Mouse (Mus musculus) midbrain, embryonic 14.5 days (tissue): ENCODE data around the gene Tbc1d1. TPM values are rescaled to one million over a fixed set of nuclear protein-coding genes. Genes with fewer than 3 reads are reported as not detected.

Source experiments
- ATAC-seq: fragments of 200-750 bp; cut with Nextera tagmentation; 2 replicates; pipeline ENCODE4 v1.8.0; 2017; ENCODE audit warnings: moderate number of reproducible peaks, moderate library complexity; ENCODE audit not compliant: low FRiP score, low TSS enrichment
- DNase-seq: peaks from one replicate; pipeline ENCODE4 v3.0.0-alpha.2; 2015
- H3K27ac ChIP-seq: fragments of 300-500 bp; sonication (generic); replicated peaks from 2 replicates; pipeline ENCODE4 v1.5.1; 2014; ENCODE audit warnings: mild to moderate bottlenecking, low read depth, low read length, moderate library complexity
- H3K27me3 ChIP-seq: fragments of 300-500 bp; sonication (generic); 2 replicates; pipeline ENCODE4 v1.6.1; 2014; ENCODE audit warnings: low read length, control low read depth, mixed read lengths; ENCODE audit not compliant: control insufficient read depth, insufficient read depth
- H3K36me3 ChIP-seq: fragments of 300-500 bp; sonication (generic); 2 replicates; pipeline ENCODE4 v1.6.1; 2014; ENCODE audit warnings: low read length, control low read depth; ENCODE audit not compliant: control insufficient read depth, insufficient read depth
- H3K4me1 ChIP-seq: fragments of 300-500 bp; sonication (generic); 2 replicates; pipeline ENCODE4 v1.6.1; 2014; ENCODE audit warnings: mild to moderate bottlenecking, antibody characterized with exemption, low read length, control low read depth; ENCODE audit not compliant: control insufficient read depth, insufficient read depth
- H3K4me2 ChIP-seq: fragments of 300-500 bp; sonication (generic); 2 replicates; pipeline ENCODE4 v1.6.1; 2014; ENCODE audit warnings: mild to moderate bottlenecking, low read length, moderate library complexity
- H3K4me3 ChIP-seq: fragments of 300-500 bp; sonication (generic); replicated peaks from 2 replicates; pipeline ENCODE4 v1.5.1; 2014; ENCODE audit warnings: low read depth, low read length
- H3K9ac ChIP-seq: fragments of 300-500 bp; sonication (generic); replicated peaks from 2 replicates; pipeline ENCODE4 v1.6.1; 2014; ENCODE audit warnings: mild to moderate bottlenecking, low read length, moderate library complexity
- H3K9me3 ChIP-seq: fragments of 300-500 bp; sonication (generic); 2 replicates; pipeline ENCODE4 v1.6.1; 2016; ENCODE audit warnings: low read length, control low read depth, mixed read lengths; ENCODE audit not compliant: control insufficient read depth
- WGBS: fragments of 180-500 bp; shearing (Covaris S2); extraction: QIAGEN DNeasy Blood & Tissue Kit; methylation state at CpG from one replicate; pipeline ENCODE4 v1.1.7; 2014; 5-methylcytosine and 5-hydroxymethylcytosine counted together
- polyA plus RNA-seq: library from polyadenylated mRNA; unstranded; fragments of >200 nt; fragmentation: Nextera tagmentation; extraction: Ambion mirVana; gene quantifications from 2 replicates; pipeline ENCODE4 v1.2.1, GENCODE M21; 2014

Tbc1d1 gene
- polyA plus RNA-seq, 1 experiment from 2014 or later, result 11.7 TPM

DNA sequence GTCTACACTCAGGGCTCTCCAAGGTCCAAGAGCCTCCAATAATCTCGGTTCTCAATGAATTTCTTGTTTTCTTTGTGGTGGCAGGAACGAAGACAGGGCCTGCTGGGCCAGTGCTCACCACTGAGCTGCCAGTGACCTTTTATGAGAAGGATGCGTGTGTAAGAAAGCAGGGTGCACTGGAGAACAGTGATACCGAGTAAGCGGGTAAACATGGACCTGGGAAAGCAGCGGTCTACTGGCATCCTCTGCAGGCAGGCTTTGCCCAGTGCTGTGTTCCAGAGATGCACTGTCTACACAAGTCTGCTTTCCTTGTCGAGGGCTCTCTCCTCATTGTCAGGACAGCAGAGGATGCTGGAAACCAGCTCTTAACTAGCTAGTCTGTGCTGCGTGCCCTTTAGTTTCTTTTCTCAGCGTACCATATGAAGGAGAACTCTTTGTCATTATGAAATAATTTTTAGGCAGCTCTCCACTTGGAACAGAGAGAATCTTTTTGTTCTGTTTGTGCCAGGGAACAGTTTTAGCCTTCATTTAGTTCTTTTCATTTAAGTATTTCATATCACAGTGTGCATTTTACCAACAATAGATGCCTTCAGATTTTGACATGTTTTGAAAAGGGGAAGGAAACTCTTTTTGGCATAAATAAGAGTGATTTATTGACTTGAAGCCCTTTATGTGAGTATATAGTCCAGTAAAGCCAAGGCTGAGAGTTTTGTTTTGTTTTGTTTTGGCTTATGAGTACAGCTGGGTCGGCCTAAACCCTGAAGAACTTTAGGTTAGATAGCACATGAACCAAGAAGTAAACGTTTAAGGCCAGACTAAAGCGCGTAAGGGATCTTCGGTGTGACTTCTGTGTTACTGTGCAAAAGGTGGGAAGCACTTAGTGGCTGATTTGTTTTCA, 132.2 kb downstream of the Tbc1d1 start:
- Histone ChIP-seq H3K27me3 (no peaks in the 10 kb centered on the region), H3K36me3 (0 out of 2 replicates have a peak, but pooled peaks cover 6% of the 10 kb centered on the region), H3K4me3 (no peak overlapping the region), H3K4me2 (no peak overlapping the region), H3K27ac (no peak overlapping the region), H3K9me3 (no peaks in the 10 kb centered on the region), H3K4me1 (no peaks in the 10 kb centered on the region), H3K9ac (no peak overlapping the region)
- DNase-seq, result no peak
- ATAC-seq, result no peak
- 93% methylated on average over 14 of the region's 14 CpGs for whole genome bisulfite sequencing

DNA sequence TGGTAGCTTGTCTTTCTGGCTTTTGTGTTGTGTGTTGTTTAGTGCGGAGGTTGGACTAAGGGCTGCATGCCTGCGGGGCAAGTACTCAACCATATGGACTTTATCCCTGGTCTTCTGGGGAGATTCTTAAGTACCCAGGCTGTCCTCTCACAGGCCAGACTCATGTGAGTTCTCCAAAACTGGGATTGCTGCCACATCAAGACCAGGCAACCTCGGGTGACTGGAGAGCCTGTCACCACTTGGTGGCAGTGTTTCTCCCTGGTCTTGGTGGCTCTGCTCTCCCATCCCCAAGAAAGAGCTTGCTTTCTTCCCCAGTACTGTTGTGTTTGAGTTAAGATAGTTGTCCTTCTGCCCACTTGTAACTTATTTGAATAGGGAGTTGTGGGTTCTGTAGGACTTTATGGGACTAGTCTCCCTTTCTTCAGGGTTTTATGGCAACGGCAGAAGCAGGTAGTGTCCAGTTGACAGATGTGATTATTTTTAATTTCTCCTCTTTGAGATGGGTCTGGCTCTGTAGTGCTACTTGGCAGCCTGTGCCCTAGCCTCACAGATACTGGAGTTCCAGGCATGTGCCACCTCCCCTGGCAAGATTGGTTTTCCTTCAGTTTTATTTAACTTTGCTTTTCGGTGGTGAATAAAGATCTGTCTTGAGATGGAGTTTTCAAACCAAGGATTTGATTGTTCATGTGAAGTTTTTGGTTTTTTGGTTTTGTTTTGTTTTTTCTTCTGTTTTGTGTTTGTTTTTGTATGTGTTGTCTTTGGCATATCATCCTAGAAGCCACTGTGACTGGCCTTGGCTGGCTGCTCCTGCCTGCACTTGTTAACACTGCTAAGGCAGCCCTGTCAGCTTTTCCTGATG, 133.3 kb downstream of the Tbc1d1 start:
- peak; percentile 88 for DNase-seq
- 66% methylated on average over 5 of the region's 5 CpGs for WGBS
- Histone ChIP-seq H3K9ac (no peak overlapping the region), H3K27me3 (no peaks in the 10 kb centered on the region), H3K27ac (no peak overlapping the region), H3K4me2 (no peak overlapping the region), H3K4me1 (no peaks in the 10 kb centered on the region), H3K4me3 (no peak overlapping the region), H3K9me3 (no peaks in the 10 kb centered on the region), H3K36me3 (0 out of 2 replicates have a peak, but pooled peaks cover 6% of the 10 kb centered on the region)
- peak; percentile 40; the same call in 1 of the 2 replicates for ATAC-seq

DNA sequence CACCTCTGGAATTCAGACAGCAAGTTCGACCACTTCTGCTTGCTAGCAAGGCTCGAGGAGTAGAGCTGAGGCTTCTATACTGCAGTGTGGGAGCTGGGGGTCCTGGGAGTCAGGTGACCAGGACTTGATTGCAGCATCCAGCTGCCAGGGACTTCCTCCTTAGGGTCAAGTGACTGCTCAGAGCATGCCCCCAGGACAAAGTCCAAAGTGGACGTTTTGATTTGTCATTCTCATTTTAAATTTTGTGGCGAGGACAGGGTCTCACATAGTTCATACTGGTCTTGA, 133.9 kb downstream of the Tbc1d1 start:
- Histone ChIP-seq H3K4me1 (no peaks in the 10 kb centered on the region), H3K9me3 (no peaks in the 10 kb centered on the region), H3K4me3 (no peak overlapping the region), H3K27me3 (no peaks in the 10 kb centered on the region), H3K27ac (no peak overlapping the region), H3K4me2 (no peak overlapping the region), H3K9ac (no peak overlapping the region), H3K36me3 (0 out of 2 replicates have a peak, but pooled peaks cover 6% of the 10 kb centered on the region)
- WGBS, result 70% methylated on average over 4 of the region's 4 CpGs
- ATAC-seq (no peak), DNase-seq (no peak)

DNA sequence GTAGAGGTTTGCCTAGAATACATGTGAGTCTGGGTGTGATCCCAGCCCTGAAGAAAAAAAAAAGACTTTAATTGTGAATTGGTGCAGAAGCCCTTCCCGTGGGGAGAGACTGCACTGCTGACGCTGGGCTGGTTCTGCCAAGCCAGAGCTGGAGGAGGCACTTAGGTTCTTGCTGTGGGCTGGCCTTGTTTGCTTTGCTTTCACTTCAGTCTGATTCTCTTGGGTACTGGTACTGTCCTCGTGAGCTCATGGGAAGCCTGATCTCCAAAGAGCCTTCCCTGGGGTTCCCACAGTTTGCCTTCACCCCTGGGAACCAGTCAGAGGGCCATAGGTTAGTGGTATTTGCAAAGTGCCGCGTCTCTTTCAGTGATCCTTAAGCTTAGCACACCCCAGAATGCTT, 135.6 kb downstream of the Tbc1d1 start:
- 75% methylated on average over 5 of the region's 5 CpGs for WGBS
- Histone ChIP-seq H3K9ac (no peak overlapping the region), H3K27ac (no peak overlapping the region), H3K4me3 (no peak overlapping the region), H3K9me3 (no peaks in the 10 kb centered on the region), H3K4me1 (no peaks in the 10 kb centered on the region), H3K36me3 (no peaks in the 10 kb centered on the region), H3K4me2 (no peak overlapping the region), H3K27me3 (no peaks in the 10 kb centered on the region)
- DNase-seq (no peak), ATAC-seq (no peak)

DNA sequence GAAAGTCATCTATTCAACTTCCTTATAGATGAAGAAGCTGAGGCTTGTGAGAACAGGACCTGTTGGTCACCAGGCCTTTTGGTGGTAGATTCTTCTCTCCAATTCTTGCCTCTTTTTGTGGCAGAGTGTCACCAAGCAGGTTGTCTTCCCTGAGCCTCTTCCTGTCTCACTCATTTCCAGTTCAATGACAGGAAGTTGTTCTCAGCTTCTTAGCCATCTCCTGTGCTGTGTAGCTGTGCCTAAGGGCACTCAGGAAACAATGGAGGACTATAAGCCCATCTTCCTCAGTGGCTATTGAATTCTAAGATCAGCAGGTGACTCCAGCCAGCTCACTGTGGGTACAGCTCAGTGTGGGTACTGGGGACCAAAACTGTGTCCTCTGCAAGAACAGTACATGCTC, 139.5 kb downstream of the Tbc1d1 start:
- Histone ChIP-seq H3K9ac (no peak overlapping the region), H3K27ac (no peak overlapping the region)
- ATAC-seq, result no peak

DNA sequence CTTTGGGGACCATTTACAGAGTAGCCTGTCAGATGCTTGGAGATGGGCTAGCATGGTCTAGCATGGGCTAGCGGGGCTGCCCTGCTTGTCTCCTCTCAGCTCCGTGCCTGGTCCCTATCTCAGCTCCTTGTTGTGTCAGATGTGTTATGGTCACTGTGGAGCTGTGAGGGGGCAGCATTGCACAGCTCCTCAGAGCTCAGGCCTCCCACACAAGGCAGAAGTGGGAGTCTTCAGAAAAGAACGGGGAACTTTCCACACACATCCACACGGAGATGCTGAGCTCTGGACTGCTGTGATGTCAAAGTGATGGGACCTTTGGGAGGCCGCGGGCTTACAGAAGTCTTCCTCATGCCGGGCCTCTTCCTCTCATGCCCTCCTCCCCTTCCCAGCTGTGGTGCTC, 140.2 kb downstream of the Tbc1d1 start:
- Histone ChIP-seq H3K27ac (no peak overlapping the region), H3K27me3 (no peaks in the 10 kb centered on the region), H3K4me1 (peaks cover 7% of the 10 kb centered on the region), H3K9me3 (no peaks in the 10 kb centered on the region), H3K9ac (no peak overlapping the region), H3K36me3 (no peaks in the 10 kb centered on the region), H3K4me2 (no peak overlapping the region), H3K4me3 (no peak overlapping the region)
- ATAC-seq (no peak), DNase-seq (no peak)
- WGBS, result 84% methylated on average over 7 of the region's 7 CpGs

More for the DNA sequence above, 139.5 kb downstream of the Tbc1d1 start:
- H3K4me3 ChIP-seq, result no peak overlapping the region
- no peaks in the 10 kb centered on the region for H3K27me3 ChIP-seq
- H3K36me3 ChIP-seq, result no peaks in the 10 kb centered on the region
- H3K4me1 ChIP-seq, result peaks cover 7% of the 10 kb centered on the region
- no peak for DNase-seq
- H3K9me3 ChIP-seq, result no peaks in the 10 kb centered on the region
- H3K4me2 ChIP-seq, result no peak overlapping the region

DNA sequence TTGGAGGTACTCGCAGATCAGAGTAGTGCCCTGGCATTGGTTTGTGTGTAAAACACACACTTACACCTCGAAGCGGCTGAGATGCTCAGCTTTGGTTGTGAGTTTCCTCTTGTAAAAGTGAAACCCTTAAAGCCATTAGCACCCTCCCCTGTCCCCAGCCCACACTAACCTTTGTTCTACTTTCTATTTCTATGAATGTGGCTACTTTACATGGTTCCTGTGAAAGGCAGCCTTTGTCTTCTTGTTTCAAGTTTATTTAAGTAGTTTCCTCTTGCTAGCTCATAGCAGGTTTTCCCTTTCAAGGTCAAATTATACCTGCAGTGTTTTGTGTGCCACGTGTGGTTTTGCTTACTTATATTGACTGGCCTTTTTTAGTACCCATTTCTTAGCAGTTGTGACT, 141.0 kb downstream of the Tbc1d1 start:
- Histone ChIP-seq H3K27me3 (no peaks in the 10 kb centered on the region), H3K36me3 (no peaks in the 10 kb centered on the region), H3K4me2 (no peak overlapping the region), H3K4me3 (no peak overlapping the region), H3K27ac (no peak overlapping the region), H3K9ac (no peak overlapping the region), H3K4me1 (peaks cover 7% of the 10 kb centered on the region), H3K9me3 (no peaks in the 10 kb centered on the region)
- 88% methylated on average over 4 of the region's 4 CpGs for WGBS
- no peak for ATAC-seq
- DNase-seq, result no peak

DNA sequence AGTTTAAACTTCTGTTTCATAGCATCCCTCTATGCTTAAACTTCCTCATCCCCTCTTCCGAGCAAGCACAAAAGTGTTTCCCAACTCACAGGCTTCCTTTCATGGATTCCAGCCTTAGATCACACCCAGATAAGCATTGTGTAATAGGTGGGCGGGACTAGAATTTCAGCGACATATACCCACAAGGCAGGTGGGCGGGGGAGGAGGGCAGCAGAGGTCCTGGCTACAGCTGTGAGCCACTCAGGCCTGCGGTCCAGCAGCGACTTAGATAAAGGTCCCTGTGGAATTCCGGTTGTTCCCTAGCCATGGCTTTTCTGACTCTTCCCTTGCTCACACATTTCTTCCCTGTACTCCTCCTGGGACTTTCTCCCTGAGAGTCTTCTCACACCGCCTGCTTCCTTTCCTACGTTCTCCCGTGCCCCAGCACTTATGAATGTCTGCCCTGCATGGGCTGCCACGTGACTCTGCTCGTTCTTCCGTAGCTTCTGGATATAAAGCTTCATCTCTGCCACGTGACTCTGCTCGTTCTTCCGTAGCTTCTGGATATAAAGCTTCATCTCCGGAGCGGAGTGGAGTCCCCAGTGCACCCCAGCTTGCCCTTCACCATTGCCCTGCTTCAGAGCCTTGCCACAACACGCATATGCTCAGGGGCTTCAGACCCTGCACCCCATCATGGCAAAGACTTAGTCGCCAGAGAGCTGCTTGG, 142.4 kb downstream of the Tbc1d1 start:
- Histone ChIP-seq H3K4me3 (0 out of 2 replicates have a peak overlapping the region, but pooled peaks have one; percentile 0), H3K36me3 (no peaks in the 10 kb centered on the region), H3K4me1 (peaks cover 7% of the 10 kb centered on the region), H3K27me3 (no peaks in the 10 kb centered on the region), H3K9me3 (no peaks in the 10 kb centered on the region), H3K27ac (no peak overlapping the region), H3K9ac (no peak overlapping the region), H3K4me2 (peak overlapping the region; percentile 29)
- WGBS, result 27% methylated on average over 20 of the region's 20 CpGs
- ATAC-seq (peak; percentile 57; the same call in 1 of the 2 replicates), DNase-seq (peak; percentile 51)
